Mouse (Mus musculus) cerebellum, adult 2 months (tissue): ENCODE measurements around the gene Rtp4.

Experiments used
- CTCF ChIP-seq: fragments of 200-500 bp; IDR thresholded peaks from 2 replicates; pipeline ENCODE4 v1.5.1; 2011; ENCODE audit warnings: low read depth, mild to moderate bottlenecking, control low read depth, low read length, moderate library complexity, borderline replicate concordance; ENCODE audit not compliant: insufficient read depth
- POLR2A ChIP-seq: fragments of 200-500 bp; IDR thresholded peaks from 2 replicates; pipeline ENCODE4 v1.6.1; 2011; ENCODE audit warnings: low read length, control low read depth, borderline replicate concordance; ENCODE audit not compliant: insufficient read depth

DNA sequence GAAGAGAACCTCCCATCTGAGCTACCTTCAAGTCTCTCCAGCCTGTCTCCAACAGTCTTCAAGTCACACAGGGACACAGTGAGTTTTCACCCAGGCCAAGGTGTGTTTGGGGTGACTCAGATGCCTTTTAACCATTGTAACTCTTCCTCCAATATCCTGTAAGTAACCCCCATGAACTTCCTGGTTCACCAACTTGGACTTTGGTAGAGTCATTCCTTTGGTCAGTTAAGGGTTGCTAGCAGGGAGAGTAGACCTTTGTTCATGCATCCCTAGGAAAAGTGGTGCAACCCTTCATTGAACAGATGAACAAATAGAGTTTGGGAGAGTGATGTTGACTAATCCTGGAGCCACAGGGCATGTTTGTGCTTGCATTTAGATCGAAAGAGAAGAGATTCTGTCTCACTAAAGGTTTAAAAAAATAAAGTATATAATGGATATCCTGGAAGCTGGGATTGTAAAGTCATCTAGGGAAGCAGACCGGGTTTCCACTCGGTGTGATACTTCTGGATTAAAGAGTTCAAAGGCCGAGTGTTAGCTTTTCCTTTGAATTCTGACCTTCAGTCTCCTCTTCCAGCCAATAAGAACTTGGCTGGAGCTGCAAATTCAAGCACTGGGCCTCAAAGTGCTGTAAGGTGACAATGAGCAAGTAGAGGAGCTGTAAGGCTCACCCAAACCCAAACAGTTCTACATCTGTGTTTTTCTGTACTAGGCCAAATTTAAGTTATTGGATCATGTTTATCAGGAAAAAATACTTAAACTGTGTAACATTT is 8.7 kb upstream of the Rtp4 start:
- TF ChIP-seq CTCF (no peak), POLR2A (no peak)
